Mouse (Mus musculus): Measurements from ENCODE around the gene Cdc42ep3. TPM values are rescaled to one million over a fixed set of nuclear protein-coding genes. Genes with fewer than 3 reads are reported as not detected.

Cdc42ep3 gene
- 1 to 10 TPM; 3.8 to 8.5 TPM for total RNA-seq (2021)
- long read RNA-seq, transcript Cdc42ep3-201 (2 exons, 2,265 nt), result major isoform, 7 of 7 reads
- long read RNA-seq, partial matches to known transcripts, result 0 of 7 reads
- long read RNA-seq, other reads (novel, unspliced or antisense), result 0 of 7 reads

DNA sequence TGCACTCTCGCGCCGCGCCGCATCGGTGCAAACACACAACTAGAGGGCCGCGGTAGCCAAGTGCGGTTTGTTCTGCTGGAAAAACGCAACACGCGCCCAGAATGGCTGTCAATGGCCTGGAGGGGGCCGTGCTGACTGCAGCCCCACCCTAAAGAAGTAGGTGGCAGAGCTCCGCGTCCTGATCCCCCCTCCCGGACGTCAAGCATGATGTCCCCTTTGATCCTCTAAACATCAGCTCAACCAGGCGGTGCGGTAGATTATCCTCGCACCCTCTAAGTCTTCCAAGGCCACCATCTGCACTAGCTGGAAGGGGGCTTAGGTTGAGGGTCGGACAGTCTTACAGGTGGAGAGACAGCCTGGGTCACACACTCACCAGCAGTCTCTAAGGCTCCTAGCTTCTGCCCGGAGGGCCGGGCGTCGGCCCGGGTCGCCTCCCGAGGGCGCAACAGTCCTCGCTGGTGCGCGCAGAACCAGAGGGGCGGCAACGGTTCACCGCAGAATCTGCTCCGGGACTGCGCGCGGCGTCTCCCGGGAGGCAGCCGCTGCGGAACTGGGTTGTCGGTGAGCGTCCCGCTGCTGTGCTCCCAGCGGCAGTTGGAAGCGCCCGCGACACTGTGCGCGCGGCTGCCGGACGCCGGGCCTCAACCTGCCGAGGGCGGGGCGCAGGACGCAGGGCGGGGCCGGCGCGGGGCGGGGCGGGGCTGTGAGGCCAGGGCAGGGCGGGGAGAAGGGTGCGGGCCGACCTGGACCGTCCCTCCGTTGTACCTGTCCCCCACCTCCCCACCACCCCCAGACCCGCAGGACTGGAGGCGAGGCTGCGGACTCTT lies at the start of gene Cdc42ep3:
Gene Cdc42ep3 (minus strand): TSS at position 648 of the 827 bp plus-strand sequence.
- DNase-seq (ENCODE audit: low spot score in 2 of 2), result peak in 1 of 2 experiments; percentile 53

DNA sequence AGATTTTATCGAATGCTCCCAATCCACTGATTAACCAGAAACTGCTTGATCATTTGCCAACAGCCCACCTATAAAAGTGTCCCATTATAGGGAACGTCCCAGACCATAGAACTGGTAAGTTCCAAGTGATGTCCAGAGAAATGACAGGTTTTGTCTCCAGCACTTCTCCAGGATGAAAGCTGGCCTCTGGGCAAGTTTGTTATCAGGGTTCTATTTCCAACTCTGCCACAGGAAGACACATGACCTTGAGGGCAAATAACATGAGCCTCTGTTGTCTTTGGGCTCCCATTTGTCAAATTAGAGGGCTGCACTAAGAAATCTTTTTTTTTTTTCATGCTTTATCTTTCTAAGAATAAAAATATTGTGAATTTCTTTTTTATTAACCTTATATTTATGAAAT lies 45.5 kb upstream of the Cdc42ep3 start:
- no peak for DNase-seq (ENCODE audit: low spot score in 2 of 2)

GRCm38 (mm10) chr17:79398416-79398815 lies 43.5 kb upstream of the Cdc42ep3 start:
- no peak for DNase-seq (ENCODE audit: low spot score in 2 of 2)

- no peak for DNase-seq (ENCODE audit: low spot score in 2 of 2)
Measured at GRCm38 (mm10) chr17:79394799-79395198, 39.9 kb upstream of the Cdc42ep3 start.

- DNase-seq (ENCODE audit: low spot score in 2 of 2), result no peak
Measured at GRCm38 (mm10) chr17:79393886-79394285, 39.0 kb upstream of the Cdc42ep3 start.

DNA sequence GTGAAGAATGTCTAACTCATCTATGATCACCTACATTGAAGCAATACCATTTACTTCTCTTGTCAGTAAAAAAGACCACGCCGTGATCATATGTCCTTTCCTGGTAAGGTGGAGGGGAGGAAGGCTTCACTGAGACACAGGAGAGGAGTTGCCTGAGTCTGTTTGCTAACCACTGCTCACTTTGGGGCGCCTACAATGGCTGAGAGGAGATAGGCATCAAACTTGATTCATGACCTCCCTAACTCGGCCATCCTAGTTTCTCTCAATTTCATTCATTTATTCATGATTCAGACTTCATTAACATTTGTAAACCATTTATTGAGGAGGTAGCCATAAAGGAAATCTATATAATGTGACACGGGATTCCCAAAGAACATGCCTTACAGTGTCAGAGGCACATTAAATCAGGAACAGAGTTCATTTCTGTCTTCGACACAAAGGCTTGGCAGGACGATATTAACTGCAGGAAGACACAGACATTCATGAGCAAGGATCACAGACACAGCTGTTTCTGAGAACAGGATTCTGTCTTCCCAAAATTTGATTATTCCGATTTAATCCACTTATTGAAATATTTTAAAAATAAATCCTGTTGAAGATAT lies 32.7 kb upstream of the Cdc42ep3 start:
- no peak for DNase-seq (ENCODE audit: low spot score in 2 of 2)

- no peak for DNase-seq (ENCODE audit: low spot score in 2 of 2)
Measured at GRCm38 (mm10) chr17:79381485-79381884, 26.6 kb upstream of the Cdc42ep3 start.

- DNase-seq (ENCODE audit: low spot score in 2 of 2), result no peak
Measured at GRCm38 (mm10) chr17:79379191-79379590, 24.3 kb upstream of the Cdc42ep3 start.

GRCm38 (mm10) chr17:79376434-79377210 lies 21.7 kb upstream of the Cdc42ep3 start:
- DNase-seq (ENCODE audit: low spot score in 2 of 2), result no peak

- DNase-seq (ENCODE audit: low spot score in 2 of 2), result no peak
Measured at GRCm38 (mm10) chr17:79372973-79373372, 18.1 kb upstream of the Cdc42ep3 start.

DNA sequence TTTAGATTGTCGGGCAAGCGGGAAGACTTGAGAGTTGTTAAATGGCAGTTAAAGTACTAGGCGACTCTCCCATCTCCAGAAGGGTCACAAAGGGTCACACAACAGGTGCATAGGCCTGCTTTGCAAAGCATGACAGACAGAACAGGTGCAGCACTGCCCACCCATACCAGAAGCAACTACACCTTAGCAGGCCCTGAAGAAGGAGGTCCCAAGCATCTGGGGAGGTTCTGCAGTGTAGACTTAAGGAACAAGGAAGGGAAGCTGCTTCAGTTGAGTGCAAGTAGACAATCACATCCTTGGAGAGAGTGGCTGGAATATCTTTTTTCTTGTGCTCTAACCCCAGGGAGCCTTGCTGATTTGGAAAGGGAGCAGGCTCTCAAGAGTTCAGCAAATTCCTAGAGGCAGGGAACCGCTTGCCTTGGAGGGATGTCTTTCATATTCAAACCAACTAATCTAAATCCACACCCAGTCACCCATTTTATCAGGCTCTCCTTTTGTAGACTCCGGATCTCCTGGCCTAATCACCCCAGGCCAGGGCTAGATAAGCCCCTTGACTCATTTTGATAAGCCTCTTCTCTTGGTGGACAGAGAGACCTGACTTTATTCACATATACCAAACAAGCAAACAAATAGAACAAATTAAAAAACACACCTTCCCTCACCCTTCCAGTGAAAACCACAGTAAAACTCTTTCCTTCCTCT lies 10.0 kb upstream of the Cdc42ep3 start:
- DNase-seq (ENCODE audit: low spot score in 2 of 2), result no peak

DNA sequence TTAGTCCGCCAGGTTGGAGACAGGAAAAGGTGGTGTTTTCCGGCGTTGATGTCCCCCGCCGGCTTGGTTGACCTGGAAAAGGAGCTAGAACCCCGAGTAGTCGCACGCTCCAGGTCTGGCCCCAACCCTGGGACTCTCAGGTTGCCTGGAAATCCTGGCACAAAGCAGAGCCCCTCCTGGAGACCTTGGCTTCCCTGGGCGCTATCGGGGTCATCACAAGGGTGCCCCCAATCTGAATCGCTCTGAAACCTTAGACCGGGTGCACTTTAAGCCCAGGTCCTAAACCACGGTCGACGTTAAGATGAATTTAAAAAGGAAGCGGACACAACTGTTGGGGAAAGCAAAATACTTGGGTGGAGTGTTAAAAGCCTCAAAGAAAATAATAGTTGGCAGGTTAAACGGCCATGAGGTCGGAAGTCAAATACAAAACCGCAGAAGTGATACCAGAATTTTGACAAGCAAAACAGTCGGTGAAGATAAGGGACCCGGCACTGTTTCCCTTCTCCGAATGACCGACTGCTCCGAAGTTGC lies 1.2 kb upstream of the Cdc42ep3 start:
- DNase-seq (ENCODE audit: low spot score in 2 of 2), result no peak

GRCm38 (mm10) chr17:79355271-79355991 lies 540 bp upstream of the Cdc42ep3 start:
- DNase-seq (ENCODE audit: low spot score in 2 of 2), result peak in 1 of 2 experiments; percentile 50

- no peak for DNase-seq (ENCODE audit: low spot score in 2 of 2)
Measured at GRCm38 (mm10) chr17:79354174-79354443, 782 bp downstream of the Cdc42ep3 start.

- DNase-seq (ENCODE audit: low spot score in 2 of 2), result no peak
Measured at GRCm38 (mm10) chr17:79353446-79354173, 1.3 kb downstream of the Cdc42ep3 start.

DNA sequence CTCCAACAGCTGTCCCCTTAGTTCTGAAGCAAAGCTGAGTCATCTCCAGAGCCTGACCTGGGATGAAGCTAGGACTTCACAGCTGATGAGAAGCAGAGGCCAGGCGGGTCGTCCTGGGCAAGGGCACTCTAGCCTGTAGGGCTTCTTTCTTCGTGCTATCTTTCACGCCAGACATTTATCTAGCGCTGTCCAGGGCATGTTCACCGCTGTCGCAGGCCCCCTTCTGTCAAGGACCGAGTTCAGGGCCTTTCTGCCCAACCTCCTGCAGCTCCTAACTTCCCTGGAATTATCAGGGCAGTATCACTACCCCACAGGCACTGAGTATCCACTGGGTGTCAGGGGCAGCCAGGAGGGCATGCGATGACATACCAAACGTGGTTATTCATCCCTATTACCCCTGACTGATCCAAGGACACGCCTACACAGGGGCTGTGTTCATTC lies 4.1 kb downstream of the Cdc42ep3 start:
- no peak for DNase-seq (ENCODE audit: low spot score in 2 of 2)

DNA sequence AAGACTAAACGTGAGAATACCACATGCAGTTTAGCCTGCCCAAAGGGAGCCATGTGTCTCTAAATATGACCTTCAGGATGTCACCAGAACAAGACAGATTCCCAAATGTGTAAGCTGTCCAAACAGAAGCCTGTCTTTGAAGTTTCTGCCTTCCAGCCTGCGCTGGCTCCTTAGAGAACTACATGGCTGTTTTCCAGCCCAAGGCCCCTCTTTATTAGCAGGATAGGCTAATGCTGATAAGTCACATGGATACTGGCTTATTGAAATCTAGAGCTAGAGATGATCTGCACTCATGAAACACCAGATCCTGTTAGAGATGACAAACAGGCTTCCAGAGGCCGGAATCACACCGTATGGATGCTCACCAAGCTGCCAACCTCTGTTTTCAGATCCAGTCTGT lies 5.5 kb downstream of the Cdc42ep3 start:
- no peak for DNase-seq (ENCODE audit: low spot score in 2 of 2)

GRCm38 (mm10) chr17:79347920-79348589 lies 6.8 kb downstream of the Cdc42ep3 start:
- DNase-seq (ENCODE audit: low spot score in 2 of 2), result no peak

DNA sequence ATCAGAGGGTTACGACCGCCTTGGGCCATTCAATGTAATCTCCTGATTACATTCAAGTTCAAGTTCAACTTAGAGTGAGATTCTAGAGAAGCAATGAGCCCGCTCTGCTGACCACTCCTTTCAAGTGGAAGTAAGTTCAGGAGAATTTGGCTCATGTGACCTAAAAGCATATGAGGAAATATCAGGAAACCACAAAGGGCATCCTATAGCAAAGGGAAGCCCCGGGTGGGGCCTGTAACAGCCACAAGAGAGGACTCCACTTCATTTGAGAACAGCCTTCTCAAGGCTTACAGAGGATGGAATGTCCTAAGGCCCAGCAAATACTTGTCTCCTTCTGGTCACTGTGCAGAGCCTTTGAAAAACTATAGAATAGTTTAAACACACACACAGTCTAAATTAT lies 7.6 kb downstream of the Cdc42ep3 start:
- no peak for DNase-seq (ENCODE audit: low spot score in 2 of 2)

Measured in layer of hippocampus, adult 18-20 months (tissue).